Mouse (Mus musculus): ENCODE measurements at regions not wholly inside any gene's neighbourhood (a gene's known extent, or its start where the extent isn't known, plus 50 kb on each side); places are given as distances from the start of the nearest gene placed in this dataset.

GRCm38 (mm10) chr1:41810318-41810964 is 885.1 kb upstream of the Pou3f3 start:
- Histone ChIP-seq H3K9ac (ENCODE audit: low read depth, low read length) (peak overlapping the region; percentile 51), H3K27ac (ENCODE audit: low read depth, low read length) (peak overlapping the region; percentile 51; the same call in 1 of the 2 replicates), H3K4me3 (ENCODE audit: low read length) (peak overlapping the region; percentile 34), H3K27me3 (replicated peaks; ENCODE audit: control insufficient read depth, insufficient read depth, low read length) (no peaks in the 10 kb centered on the region), H3K36me3 (ENCODE audit: control insufficient read depth, insufficient read depth, low read length) (no peaks in the 10 kb centered on the region), H3K9me3 (ENCODE audit: control insufficient read depth, low read length) (no peaks in the 10 kb centered on the region), H3K4me2 (ENCODE audit: low read length) (peak overlapping the region; percentile 58), H3K4me1 (ENCODE audit: control insufficient read depth, insufficient read depth, low read depth, low read length) (peaks cover 7% of the 10 kb centered on the region)
- WGBS = 7% methylated on average over 9 of the region's 9 CpGs
- peak; percentile 95 for ATAC-seq

- H3K9me3 ChIP-seq (ENCODE audit: control insufficient read depth, low read length) = no peaks in the 10 kb centered on the region
- no peak for ATAC-seq
- no peak overlapping the region; the same call in 1 of the 2 replicates for H3K4me2 ChIP-seq (ENCODE audit: low read length)
- peaks cover 7% of the 10 kb centered on the region for H3K4me1 ChIP-seq (ENCODE audit: control insufficient read depth, insufficient read depth, low read depth, low read length)
- H3K4me3 ChIP-seq (ENCODE audit: low read length) = no peak overlapping the region
- no peak overlapping the region for H3K27ac ChIP-seq (ENCODE audit: low read depth, low read length)
- no peaks in the 10 kb centered on the region for H3K36me3 ChIP-seq (ENCODE audit: control insufficient read depth, insufficient read depth, low read length)
- WGBS = 47% methylated on average over 3 of the region's 3 CpGs
- no peak overlapping the region for H3K9ac ChIP-seq (ENCODE audit: low read depth, low read length)
- no peaks in the 10 kb centered on the region for H3K27me3 ChIP-seq (replicated peaks; ENCODE audit: control insufficient read depth, insufficient read depth, low read length)
Measured at GRCm38 (mm10) chr1:41811130-41811529, 884.4 kb upstream of the Pou3f3 start.

- Histone ChIP-seq H3K36me3 (ENCODE audit: control insufficient read depth, insufficient read depth, low read length) (no peaks in the 10 kb centered on the region), H3K9ac (ENCODE audit: low read depth, low read length) (no peak overlapping the region), H3K9me3 (ENCODE audit: control insufficient read depth, low read length) (no peaks in the 10 kb centered on the region), H3K4me1 (ENCODE audit: control insufficient read depth, insufficient read depth, low read depth, low read length) (peaks cover 7% of the 10 kb centered on the region), H3K4me3 (ENCODE audit: low read length) (no peak overlapping the region), H3K27ac (ENCODE audit: low read depth, low read length) (no peak overlapping the region), H3K4me2 (ENCODE audit: low read length) (no peak overlapping the region), H3K27me3 (replicated peaks; ENCODE audit: control insufficient read depth, insufficient read depth, low read length) (no peaks in the 10 kb centered on the region)
- ATAC-seq = no peak
- 23% methylated on average over 7 of the region's 7 CpGs for WGBS
Measured at GRCm38 (mm10) chr1:41812071-41812470, 883.5 kb upstream of the Pou3f3 start.

GRCm38 (mm10) chr1:41814032-41815005 is 881.2 kb upstream of the Pou3f3 start:
- Histone ChIP-seq H3K4me2 (ENCODE audit: low read length) (peak overlapping the region; percentile 27; the same call in 1 of the 2 replicates), H3K27ac (ENCODE audit: low read depth, low read length) (peak overlapping the region; percentile 23; the same call in 1 of the 2 replicates), H3K36me3 (ENCODE audit: control insufficient read depth, insufficient read depth, low read length) (no peaks in the 10 kb centered on the region), H3K4me3 (ENCODE audit: low read length) (no peak overlapping the region), H3K4me1 (ENCODE audit: control insufficient read depth, insufficient read depth, low read depth, low read length) (peaks cover 7% of the 10 kb centered on the region), H3K9ac (ENCODE audit: low read depth, low read length) (no peak overlapping the region), H3K27me3 (replicated peaks; ENCODE audit: control insufficient read depth, insufficient read depth, low read length) (no peaks in the 10 kb centered on the region), H3K9me3 (ENCODE audit: control insufficient read depth, low read length) (no peaks in the 10 kb centered on the region)
- ATAC-seq = peak; percentile 66
- 18% methylated on average over 10 of the region's 10 CpGs for WGBS

- 77% methylated on average over 4 of the region's 4 CpGs for WGBS
- H3K27ac ChIP-seq (ENCODE audit: low read depth, low read length) = no peak overlapping the region
- no peak overlapping the region for H3K4me2 ChIP-seq (ENCODE audit: low read length)
- no peaks in the 10 kb centered on the region for H3K36me3 ChIP-seq (ENCODE audit: control insufficient read depth, insufficient read depth, low read length)
- H3K4me3 ChIP-seq (ENCODE audit: low read length) = no peak overlapping the region
- H3K9me3 ChIP-seq (ENCODE audit: control insufficient read depth, low read length) = no peaks in the 10 kb centered on the region
- peaks cover 7% of the 10 kb centered on the region for H3K4me1 ChIP-seq (ENCODE audit: control insufficient read depth, insufficient read depth, low read depth, low read length)
- no peaks in the 10 kb centered on the region for H3K27me3 ChIP-seq (replicated peaks; ENCODE audit: control insufficient read depth, insufficient read depth, low read length)
- H3K9ac ChIP-seq (ENCODE audit: low read depth, low read length) = no peak overlapping the region
- no peak for ATAC-seq
Measured at GRCm38 (mm10) chr1:41815021-41815420, 880.5 kb upstream of the Pou3f3 start.

- no peak overlapping the region for H3K4me2 ChIP-seq (ENCODE audit: low read length)
- H3K27me3 ChIP-seq (replicated peaks; ENCODE audit: control insufficient read depth, insufficient read depth, low read length) = no peaks in the 10 kb centered on the region
- H3K9me3 ChIP-seq (ENCODE audit: control insufficient read depth, low read length) = no peaks in the 10 kb centered on the region; the same call in 1 of the 2 replicates
- H3K4me3 ChIP-seq (ENCODE audit: low read length) = no peak overlapping the region
- no peak overlapping the region for H3K9ac ChIP-seq (ENCODE audit: low read depth, low read length)
- no peaks in the 10 kb centered on the region for H3K36me3 ChIP-seq (ENCODE audit: control insufficient read depth, insufficient read depth, low read length)
- ATAC-seq = no peak
- WGBS = 73% methylated on average over 5 of the region's 5 CpGs
- no peaks in the 10 kb centered on the region for H3K4me1 ChIP-seq (ENCODE audit: control insufficient read depth, insufficient read depth, low read depth, low read length)
- no peak overlapping the region for H3K27ac ChIP-seq (ENCODE audit: low read depth, low read length)
Measured at GRCm38 (mm10) chr1:41822742-41823141, 872.8 kb upstream of the Pou3f3 start.

- H3K4me1 ChIP-seq (ENCODE audit: control insufficient read depth, insufficient read depth, low read depth, low read length) = no peaks in the 10 kb centered on the region
- no peak overlapping the region for H3K9ac ChIP-seq (ENCODE audit: low read depth, low read length)
- H3K4me2 ChIP-seq (ENCODE audit: low read length) = no peak overlapping the region
- no peak overlapping the region for H3K27ac ChIP-seq (ENCODE audit: low read depth, low read length)
- no peak overlapping the region for H3K4me3 ChIP-seq (ENCODE audit: low read length)
- ATAC-seq = no peak
- H3K36me3 ChIP-seq (ENCODE audit: control insufficient read depth, insufficient read depth, low read length) = no peaks in the 10 kb centered on the region
- no peaks in the 10 kb centered on the region; the same call in 1 of the 2 replicates for H3K9me3 ChIP-seq (ENCODE audit: control insufficient read depth, low read length)
- no peaks in the 10 kb centered on the region for H3K27me3 ChIP-seq (replicated peaks; ENCODE audit: control insufficient read depth, insufficient read depth, low read length)
- WGBS = 80% methylated on average over 4 of the region's 4 CpGs
Measured at GRCm38 (mm10) chr1:41825223-41825622, 870.3 kb upstream of the Pou3f3 start.

- Histone ChIP-seq H3K4me3 (ENCODE audit: low read length) (no peak overlapping the region), H3K4me1 (ENCODE audit: control insufficient read depth, insufficient read depth, low read depth, low read length) (no peaks in the 10 kb centered on the region), H3K27me3 (replicated peaks; ENCODE audit: control insufficient read depth, insufficient read depth, low read length) (no peaks in the 10 kb centered on the region), H3K4me2 (ENCODE audit: low read length) (no peak overlapping the region), H3K9me3 (ENCODE audit: control insufficient read depth, low read length) (no peaks in the 10 kb centered on the region), H3K27ac (ENCODE audit: low read depth, low read length) (no peak overlapping the region), H3K36me3 (ENCODE audit: control insufficient read depth, insufficient read depth, low read length) (no peaks in the 10 kb centered on the region), H3K9ac (ENCODE audit: low read depth, low read length) (no peak overlapping the region)
- WGBS = 85% methylated on average over 2 of the region's 2 CpGs
- no peak for ATAC-seq
Measured at GRCm38 (mm10) chr1:41831641-41832040, 863.9 kb upstream of the Pou3f3 start.

Data from hindbrain, embryonic 16.5 days (tissue).